Mouse (Mus musculus) heart, embryonic 13.5 days (tissue): ENCODE measurements around the gene Ogfrl1. TPM values are rescaled to one million over a fixed set of nuclear protein-coding genes. Genes with fewer than 3 reads are reported as not detected.

Experiments used
- ATAC-seq: fragments of 200-750 bp; cut with Nextera tagmentation; 2 replicates; pipeline ENCODE4 v1.8.0; 2017; ENCODE audit warnings: moderate TSS enrichment; ENCODE audit not compliant: insufficient number of reproducible peaks, low FRiP score, low TSS enrichment; ENCODE audit errors: extremely low read depth
- H3K27ac ChIP-seq: fragments of 300-500 bp; sonication (generic); replicated peaks from 2 replicates; pipeline ENCODE4 v1.5.1; 2015; ENCODE audit warnings: moderate library complexity, mild to moderate bottlenecking, inconsistent platforms
- H3K27me3 ChIP-seq: fragments of 300-500 bp; sonication (generic); replicated peaks from 2 replicates; pipeline ENCODE4 v1.6.1; 2015; ENCODE audit warnings: mild to moderate bottlenecking, inconsistent platforms
- H3K36me3 ChIP-seq: fragments of 300-500 bp; sonication (generic); 2 replicates; pipeline ENCODE4 v1.6.1; 2015; ENCODE audit warnings: mild to moderate bottlenecking, inconsistent platforms
- H3K4me1 ChIP-seq: fragments of 300-500 bp; sonication (generic); 2 replicates; pipeline ENCODE4 v1.6.1; 2015; ENCODE audit warnings: inconsistent platforms
- H3K4me2 ChIP-seq: fragments of 300-500 bp; sonication (generic); 2 replicates; pipeline ENCODE4 v1.6.1; 2015; ENCODE audit warnings: inconsistent platforms, mild to moderate bottlenecking, moderate library complexity
- H3K4me3 ChIP-seq: fragments of 300-500 bp; sonication (generic); 2 replicates; pipeline ENCODE4 v1.5.1; 2015; ENCODE audit warnings: moderate library complexity, mild to moderate bottlenecking, inconsistent platforms
- H3K9ac ChIP-seq: fragments of 300-500 bp; sonication (generic); 2 replicates; pipeline ENCODE4 v1.6.1; 2015; ENCODE audit warnings: inconsistent platforms, mild to moderate bottlenecking, moderate library complexity
- H3K9me3 ChIP-seq: fragments of 300-500 bp; sonication (generic); 2 replicates; pipeline ENCODE4 v1.6.1; 2016; ENCODE audit warnings: inconsistent platforms
- WGBS: fragments of 180-500 bp; shearing (Covaris S2); methylation state at CpG from one replicate; pipeline ENCODE4 v1.1.7; 2015; ENCODE audit warnings: mixed read lengths; 5-methylcytosine and 5-hydroxymethylcytosine counted together
- polyA plus RNA-seq: library from polyadenylated mRNA; unstranded; fragments of >200 nt; fragmentation: Nextera tagmentation; extraction: Ambion mirVana; gene quantifications from 2 replicates; pipeline ENCODE4 v1.2.1, GENCODE M21; 2015

Gene Ogfrl1
- polyA plus RNA-seq, 1 experiment from 2014 or later, result 6.2 TPM

DNA sequence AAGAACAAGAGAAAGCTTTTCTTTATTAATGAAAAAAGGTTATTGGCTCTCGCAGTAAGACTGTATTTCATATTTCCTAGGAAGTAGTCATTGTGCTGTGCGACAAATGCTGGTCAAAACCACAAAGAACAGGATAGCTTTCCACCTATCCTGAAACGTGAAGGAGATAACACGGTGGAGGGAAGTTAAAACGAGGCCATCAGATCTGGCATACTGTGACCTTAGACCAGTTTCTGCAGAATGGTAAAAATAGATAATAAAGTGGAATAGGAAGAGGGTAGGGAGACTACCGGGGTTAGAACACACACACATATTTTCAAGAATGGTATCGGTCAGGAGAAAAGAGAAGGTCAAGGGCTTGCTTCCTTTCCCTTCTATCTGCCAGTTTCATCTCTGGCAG is 5.8 kb downstream of the Ogfrl1 start:
- 69% methylated on average over 7 of the region's 7 CpGs for WGBS
- no peak for ATAC-seq
- H3K9me3 ChIP-seq, result no peaks in the 10 kb centered on the region

DNA sequence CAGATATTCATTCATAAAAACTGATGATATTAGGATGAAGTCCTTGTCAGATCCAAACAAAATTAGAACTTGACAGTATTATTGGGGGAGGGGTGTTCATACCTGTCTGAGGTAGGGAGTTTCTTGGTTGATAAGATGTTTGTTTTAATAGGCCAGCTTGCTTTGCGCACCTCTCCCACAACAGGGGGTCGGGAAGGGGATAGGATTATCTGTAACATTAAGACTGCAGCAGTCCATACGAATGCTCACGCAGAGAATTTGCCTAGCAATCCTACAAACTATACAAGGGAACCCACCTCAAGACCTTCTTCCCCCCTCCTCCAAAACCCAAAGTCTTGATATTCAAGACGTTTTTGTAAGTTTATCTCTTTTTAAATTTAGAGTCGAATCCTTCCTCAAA is 13.2 kb downstream of the Ogfrl1 start:
- Histone ChIP-seq H3K27me3 (no peaks in the 10 kb centered on the region), H3K4me2 (no peak overlapping the region), H3K9ac (no peak overlapping the region), H3K36me3 (no peaks in the 10 kb centered on the region), H3K27ac (no peak overlapping the region), H3K9me3 (no peaks in the 10 kb centered on the region), H3K4me1 (peaks cover 42% of the 10 kb centered on the region), H3K4me3 (no peak overlapping the region)
- 81% methylated on average over 6 of the region's 6 CpGs for WGBS
- no peak for ATAC-seq

More for the DNA sequence above, 5.8 kb downstream of the Ogfrl1 start:
- no peak overlapping the region for H3K4me2 ChIP-seq
- no peaks in the 10 kb centered on the region for H3K27me3 ChIP-seq
- H3K36me3 ChIP-seq, result no peaks in the 10 kb centered on the region
- no peak overlapping the region for H3K27ac ChIP-seq
- peaks cover 18% of the 10 kb centered on the region for H3K4me1 ChIP-seq
- H3K9ac ChIP-seq, result no peak overlapping the region
- no peak overlapping the region for H3K4me3 ChIP-seq

DNA sequence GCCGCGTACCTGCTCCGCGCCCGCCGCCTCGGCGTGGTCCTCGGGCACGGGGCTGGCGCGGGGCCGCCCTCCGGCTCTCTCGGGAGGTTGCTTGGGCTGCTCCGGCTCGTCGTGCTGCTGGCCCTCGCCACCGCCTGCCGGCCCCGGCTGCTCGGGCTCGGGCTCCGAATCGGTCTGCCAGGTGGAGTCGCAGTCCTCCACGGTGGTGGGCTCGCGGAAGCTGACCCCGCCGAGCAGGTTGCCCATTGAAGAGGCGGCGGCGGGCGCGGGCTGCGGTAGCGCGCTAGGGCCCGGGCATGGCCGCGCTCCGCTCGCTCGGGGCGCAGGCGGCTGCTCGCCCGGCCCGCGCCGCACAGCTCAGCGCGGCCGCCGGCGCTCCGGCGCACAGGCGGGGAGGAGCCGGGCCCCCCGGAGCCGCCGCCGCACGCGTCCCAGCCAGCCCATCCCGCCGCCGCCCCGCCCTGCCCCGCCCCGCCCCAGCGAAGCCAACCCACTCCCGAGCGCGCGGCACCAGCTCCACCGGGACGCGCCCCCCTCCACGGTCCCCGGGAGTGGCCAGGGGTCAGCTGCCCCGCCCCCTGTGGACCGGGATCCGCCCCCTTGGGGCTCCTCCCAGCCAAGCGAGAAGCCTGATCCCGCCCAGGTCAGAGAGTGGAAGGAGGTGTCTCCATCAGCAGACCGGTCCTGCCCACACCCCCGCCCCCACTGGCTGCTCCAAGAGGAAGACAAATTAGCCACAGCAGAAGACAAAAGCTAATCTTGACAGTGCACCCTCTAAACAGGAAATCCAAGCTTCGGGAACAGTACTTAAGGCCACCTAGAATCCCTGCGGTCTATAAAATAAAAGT is 14.5 kb downstream of the Ogfrl1 start:
- Histone ChIP-seq H3K9me3 (no peaks in the 10 kb centered on the region), H3K4me1 (peaks cover 40% of the 10 kb centered on the region), H3K36me3 (no peaks in the 10 kb centered on the region), H3K4me3 (peak overlapping the region; percentile 86), H3K9ac (peak overlapping the region; percentile 92), H3K27ac (peak overlapping the region; percentile 88), H3K27me3 (no peaks in the 10 kb centered on the region), H3K4me2 (peak overlapping the region; percentile 90)
- ATAC-seq, result peak; percentile 99
- under 1% methylated on average over 75 of the region's 93 CpGs for WGBS

DNA sequence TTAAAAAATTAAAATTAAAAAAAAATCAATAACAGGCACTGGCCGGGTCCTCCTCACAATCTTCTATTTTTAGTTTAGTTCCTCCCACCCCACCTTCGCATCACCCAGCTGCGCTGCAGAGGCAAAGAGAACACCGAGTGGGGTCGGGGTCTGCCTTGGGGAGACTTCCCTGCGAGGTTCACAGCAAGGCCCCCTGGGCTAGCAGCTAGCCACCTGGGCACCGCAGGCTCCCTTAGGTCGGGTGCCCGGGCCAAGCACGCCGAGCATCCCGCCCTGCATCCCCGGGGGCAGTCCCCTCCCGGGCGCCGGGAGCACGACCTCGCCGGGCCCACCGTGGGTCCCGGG is 15.1 kb downstream of the Ogfrl1 start:
- Histone ChIP-seq H3K27ac (peak overlapping the region; percentile 88), H3K9me3 (no peaks in the 10 kb centered on the region), H3K4me2 (peak overlapping the region; percentile 90), H3K36me3 (no peaks in the 10 kb centered on the region), H3K27me3 (no peaks in the 10 kb centered on the region), H3K4me1 (peaks cover 46% of the 10 kb centered on the region), H3K4me3 (peak overlapping the region; percentile 86), H3K9ac (peak overlapping the region; percentile 92)
- under 1% methylated on average over 21 of the region's 21 CpGs for WGBS
- no peak for ATAC-seq

DNA sequence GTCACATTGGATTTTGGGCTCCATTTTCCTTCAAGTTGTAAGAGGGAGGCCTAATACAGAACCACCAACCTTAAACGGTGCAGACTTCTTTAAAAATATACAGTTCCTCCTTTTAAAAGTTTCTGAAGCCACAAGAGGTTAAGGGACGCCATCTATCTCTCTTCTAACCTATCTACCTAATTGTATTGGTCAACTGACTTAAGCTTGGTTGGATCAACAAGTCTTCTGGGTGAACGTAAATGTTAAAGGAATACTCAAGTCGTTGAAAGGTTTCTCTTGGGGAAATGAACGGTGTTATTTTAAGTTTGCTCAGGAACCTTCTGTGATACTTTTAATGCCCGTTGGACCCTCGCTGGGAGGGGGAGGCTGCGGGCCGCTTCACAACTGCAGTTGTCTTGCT is 15.5 kb downstream of the Ogfrl1 start:
- H3K4me1 ChIP-seq, result peaks cover 50% of the 10 kb centered on the region
- no peak for ATAC-seq
- H3K36me3 ChIP-seq, result no peaks in the 10 kb centered on the region
- peak overlapping the region; percentile 86 for H3K4me3 ChIP-seq
- no peaks in the 10 kb centered on the region for H3K27me3 ChIP-seq
- H3K9ac ChIP-seq, result peak overlapping the region; percentile 92
- no peak overlapping the region; the same call in 1 of the 2 replicates for H3K27ac ChIP-seq
- no peaks in the 10 kb centered on the region for H3K9me3 ChIP-seq
- 18% methylated on average over 9 of the region's 9 CpGs for WGBS
- peak overlapping the region; percentile 90 for H3K4me2 ChIP-seq

DNA sequence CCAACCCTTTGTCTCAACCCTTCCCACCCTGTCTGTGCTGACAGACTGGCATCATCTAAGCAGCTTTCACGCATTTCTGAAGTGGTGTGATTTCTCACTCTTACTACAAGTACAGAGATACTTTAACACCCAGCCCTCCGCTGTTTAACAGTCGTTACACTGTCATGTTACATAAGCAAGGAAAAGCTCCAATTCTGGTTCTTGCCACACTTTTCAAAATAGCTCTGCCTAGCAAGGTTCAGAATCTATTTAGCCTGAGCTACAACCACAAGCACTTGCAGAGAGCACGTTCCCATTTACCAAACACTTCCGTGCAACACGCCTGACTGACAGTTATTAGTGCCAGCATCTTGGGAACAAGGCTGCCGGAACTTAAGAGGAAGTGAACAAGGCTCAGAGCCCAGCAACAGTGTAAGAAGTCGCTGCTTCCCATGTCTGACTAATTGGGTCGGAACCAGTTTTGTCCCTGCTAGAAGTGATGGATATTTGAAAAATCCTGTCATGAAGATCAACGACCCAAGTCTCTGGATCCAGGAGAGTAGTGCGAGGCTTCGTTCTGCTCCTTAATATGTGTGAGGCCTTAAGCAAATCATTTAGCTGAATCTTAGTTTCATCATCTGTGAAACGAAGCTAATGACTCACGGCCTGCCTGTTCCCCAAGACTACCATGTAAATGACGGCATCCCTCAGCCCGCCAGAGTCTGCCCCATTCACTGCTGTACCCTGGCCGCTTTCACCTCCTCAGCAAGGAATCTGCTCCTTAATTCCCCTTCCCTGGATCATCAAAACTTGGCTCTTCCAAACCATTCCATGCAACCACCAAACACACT is 17.4 kb downstream of the Ogfrl1 start:
- Histone ChIP-seq H3K4me3 (no peak overlapping the region), H3K9ac (0 out of 2 replicates have a peak overlapping the region, but pooled peaks have one; percentile 19), H3K27me3 (no peaks in the 10 kb centered on the region), H3K9me3 (no peaks in the 10 kb centered on the region), H3K27ac (no peak overlapping the region), H3K36me3 (peaks cover 16% of the 10 kb centered on the region), H3K4me2 (peak overlapping the region; percentile 50), H3K4me1 (peaks cover 51% of the 10 kb centered on the region)
- no peak for ATAC-seq
- WGBS, result 64% methylated on average over 17 of the region's 17 CpGs

DNA sequence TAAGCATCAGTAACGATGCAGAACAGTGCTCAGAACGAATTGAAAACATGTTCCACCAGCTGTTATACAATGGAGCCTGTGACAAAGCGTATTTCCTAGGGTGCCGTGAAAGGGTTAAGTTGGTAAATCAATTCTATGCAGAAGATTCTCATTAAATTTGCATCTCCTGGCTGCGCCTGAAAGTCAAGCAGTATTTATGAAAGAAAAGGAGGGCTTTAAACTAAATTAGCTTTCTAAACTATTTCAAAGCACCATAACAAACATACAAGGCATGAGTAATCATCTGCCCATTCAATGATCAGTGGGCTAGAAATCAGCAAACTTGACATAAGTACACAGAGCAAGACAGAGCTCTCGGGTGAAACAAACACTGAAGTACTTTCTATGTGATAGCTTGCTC is 18.3 kb downstream of the Ogfrl1 start:
- peak overlapping the region; percentile 50 for H3K4me2 ChIP-seq
- 79% methylated on average over 6 of the region's 6 CpGs for WGBS
- ATAC-seq, result no peak

DNA sequence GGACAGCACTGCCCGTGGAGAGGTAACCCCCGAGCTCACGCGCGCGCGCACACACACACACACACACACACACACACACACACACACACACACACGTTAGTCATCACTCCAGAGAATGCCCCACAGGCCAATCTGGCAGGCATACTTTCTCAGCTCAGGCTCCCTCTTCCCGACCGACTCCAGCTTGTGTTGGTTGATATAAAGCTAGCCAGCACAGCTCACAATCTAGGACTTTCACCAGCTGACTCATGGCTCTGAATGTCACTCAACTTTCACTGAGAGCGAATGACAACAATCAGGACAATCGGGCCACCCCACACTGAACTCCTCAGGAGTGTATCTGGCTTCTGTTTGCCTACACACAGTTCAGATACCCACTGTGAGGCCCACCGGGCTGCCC is 20.0 kb downstream of the Ogfrl1 start:
- no peak overlapping the region for H3K4me3 ChIP-seq
- H3K36me3 ChIP-seq, result peaks cover 26% of the 10 kb centered on the region
- peak; percentile 78; the same call in 1 of the 2 replicates for ATAC-seq
- peaks cover 46% of the 10 kb centered on the region for H3K4me1 ChIP-seq
- peak overlapping the region; percentile 57 for H3K27ac ChIP-seq
- peak overlapping the region; percentile 13; the same call in 1 of the 2 replicates for H3K9ac ChIP-seq
- H3K9me3 ChIP-seq, result no peaks in the 10 kb centered on the region
- H3K27me3 ChIP-seq, result no peaks in the 10 kb centered on the region
- 48% methylated on average over 13 of the region's 13 CpGs for WGBS
- H3K4me2 ChIP-seq, result peak overlapping the region; percentile 46

More for the DNA sequence above, 18.3 kb downstream of the Ogfrl1 start:
- H3K27me3 ChIP-seq, result no peaks in the 10 kb centered on the region
- H3K36me3 ChIP-seq, result peaks cover 19% of the 10 kb centered on the region
- H3K9ac ChIP-seq, result no peak overlapping the region
- no peak overlapping the region for H3K27ac ChIP-seq
- H3K9me3 ChIP-seq, result no peaks in the 10 kb centered on the region
- H3K4me3 ChIP-seq, result no peak overlapping the region
- peaks cover 51% of the 10 kb centered on the region for H3K4me1 ChIP-seq

DNA sequence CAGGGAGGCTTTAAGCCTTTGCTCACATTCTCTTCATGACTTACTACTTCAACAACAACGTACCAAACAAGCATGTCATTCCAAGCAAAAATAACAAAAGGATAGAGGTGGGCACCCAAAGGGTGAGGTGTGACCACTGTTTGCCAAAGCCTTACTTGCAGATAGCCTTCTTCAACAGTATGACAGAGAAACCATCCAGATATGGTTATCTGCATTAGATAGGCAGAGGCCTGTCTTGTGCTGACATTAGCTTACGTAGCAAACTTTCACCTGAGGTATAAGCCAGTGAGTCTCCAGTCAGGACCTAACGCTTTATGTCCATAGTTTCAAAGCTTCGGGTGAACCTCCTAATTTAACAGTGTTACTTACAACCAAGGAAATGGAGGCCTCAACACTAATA is 23.4 kb downstream of the Ogfrl1 start:
- H3K9ac ChIP-seq, result no peak overlapping the region
- no peak overlapping the region for H3K4me2 ChIP-seq
- ATAC-seq, result no peak
- H3K4me3 ChIP-seq, result no peak overlapping the region
- no peaks in the 10 kb centered on the region for H3K27me3 ChIP-seq
- 79% methylated on average over 4 of the region's 4 CpGs for WGBS
- peaks cover 46% of the 10 kb centered on the region for H3K36me3 ChIP-seq
- no peak overlapping the region for H3K27ac ChIP-seq
- peaks cover 14% of the 10 kb centered on the region for H3K4me1 ChIP-seq
- no peaks in the 10 kb centered on the region for H3K9me3 ChIP-seq

DNA sequence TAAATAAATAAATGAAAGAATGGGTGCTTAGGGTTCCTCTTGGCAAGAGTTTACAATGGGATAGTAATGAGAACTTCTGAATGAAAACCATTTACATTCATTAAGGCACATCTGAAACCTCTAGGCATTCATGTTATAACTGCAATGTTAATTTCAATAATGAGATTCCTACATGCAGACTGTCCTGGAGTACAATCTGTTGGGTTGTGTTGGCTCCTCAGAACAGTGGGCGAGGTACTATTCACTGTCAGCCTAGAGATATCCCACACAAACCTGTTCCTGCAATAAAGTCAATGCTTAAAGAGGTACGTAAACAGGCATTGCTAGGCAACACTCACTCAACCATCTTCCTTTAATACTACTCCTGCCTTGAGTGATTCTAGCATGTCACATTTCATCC is 32.0 kb downstream of the Ogfrl1 start:
- Histone ChIP-seq H3K36me3 (peaks cover 12% of the 10 kb centered on the region), H3K9me3 (no peaks in the 10 kb centered on the region), H3K4me1 (peaks cover 4% of the 10 kb centered on the region; the same call in 1 of the 2 replicates), H3K4me3 (no peak overlapping the region), H3K9ac (no peak overlapping the region), H3K27ac (no peak overlapping the region), H3K27me3 (no peaks in the 10 kb centered on the region), H3K4me2 (no peak overlapping the region)
- no peak for ATAC-seq
- 89% methylated on average over 2 of the region's 2 CpGs for WGBS

DNA sequence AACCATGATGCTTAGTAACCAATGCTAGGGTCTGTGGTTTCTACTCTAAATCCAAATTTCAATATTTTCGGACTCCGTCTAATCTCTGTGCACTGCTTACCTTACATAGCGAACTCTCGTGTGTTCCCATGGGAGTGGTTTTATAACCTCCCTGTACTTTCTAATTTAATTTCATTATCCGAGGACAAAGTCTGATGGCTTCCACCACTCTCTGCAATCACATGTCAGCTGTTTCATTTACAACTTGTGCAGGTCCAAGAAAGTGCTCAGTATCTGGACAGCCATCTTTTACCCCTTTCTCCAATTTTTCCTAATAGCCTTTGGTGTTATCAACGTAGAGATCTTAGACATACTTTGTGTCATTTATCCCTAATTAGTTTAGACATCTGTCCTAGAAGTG is 44.7 kb downstream of the Ogfrl1 start:
- H3K4me3 ChIP-seq, result no peak overlapping the region
- no peak overlapping the region for H3K4me2 ChIP-seq
- 75% methylated on average over 6 of the region's 6 CpGs for WGBS
- no peaks in the 10 kb centered on the region for H3K27me3 ChIP-seq
- H3K9ac ChIP-seq, result no peak overlapping the region
- ATAC-seq, result no peak
- no peaks in the 10 kb centered on the region for H3K9me3 ChIP-seq
- no peaks in the 10 kb centered on the region for H3K4me1 ChIP-seq
- H3K27ac ChIP-seq, result no peak overlapping the region
- H3K36me3 ChIP-seq, result no peaks in the 10 kb centered on the region
